Mouse (Mus musculus) adrenal gland, adult 2 months (tissue): ENCODE measurements at regions not wholly inside any gene's neighbourhood (a gene's known extent, or its start where the extent isn't known, plus 50 kb on each side); places are given as distances from the start of the nearest gene placed in this dataset.

Experiments
- DNase-seq: peaks from one replicate; pipeline ENCODE4 v3.0.0; 2021

- no peak for DNase-seq
These were observed 325.1 kb downstream of the Med10 start for GRCm38 (mm10) chr13:70127310-70127709.

GRCm38 (mm10) chr13:70134544-70134943 lies 332.3 kb downstream of the Med10 start:
- no peak for DNase-seq

GRCm38 (mm10) chr13:70136209-70136608 lies 334.0 kb downstream of the Med10 start:
- no peak for DNase-seq

- no peak for DNase-seq
These were observed 342.3 kb downstream of the Med10 start for GRCm38 (mm10) chr13:70144461-70144860.

GRCm38 (mm10) chr13:70145466-70145865 lies 343.3 kb downstream of the Med10 start:
- peak; percentile 73 for DNase-seq

GRCm38 (mm10) chr13:70149041-70149898 lies 347.1 kb downstream of the Med10 start:
- no peak for DNase-seq

GRCm38 (mm10) chr13:70149899-70150184 lies 347.6 kb downstream of the Med10 start:
- no peak for DNase-seq

GRCm38 (mm10) chr13:70153062-70153461 lies 350.9 kb downstream of the Med10 start:
- DNase-seq = no peak

- no peak for DNase-seq
These were observed 353.4 kb downstream of the Med10 start for GRCm38 (mm10) chr13:70155596-70155995.

- DNase-seq = no peak
These were observed 354.9 kb downstream of the Med10 start for GRCm38 (mm10) chr13:70156975-70157588.

GRCm38 (mm10) chr13:70159065-70159464 lies 356.9 kb downstream of the Med10 start:
- DNase-seq = no peak

GRCm38 (mm10) chr13:70159604-70160003 lies 357.4 kb downstream of the Med10 start:
- DNase-seq = no peak

GRCm38 (mm10) chr13:70162115-70162514 lies 359.9 kb downstream of the Med10 start:
- no peak for DNase-seq

- DNase-seq = no peak
These were observed 363.5 kb downstream of the Med10 start for GRCm38 (mm10) chr13:70165511-70166225.

- DNase-seq = no peak
These were observed 365.6 kb downstream of the Med10 start for GRCm38 (mm10) chr13:70167747-70168146.

GRCm38 (mm10) chr13:70168906-70169305 lies 366.7 kb downstream of the Med10 start:
- no peak for DNase-seq

- no peak for DNase-seq
These were observed 374.9 kb downstream of the Med10 start for GRCm38 (mm10) chr13:70177066-70177465.

GRCm38 (mm10) chr13:70178073-70178491 lies 375.9 kb downstream of the Med10 start:
- no peak for DNase-seq

GRCm38 (mm10) chr13:70190978-70191377 lies 388.8 kb downstream of the Med10 start:
- no peak for DNase-seq

- no peak for DNase-seq
These were observed 390.2 kb downstream of the Med10 start for GRCm38 (mm10) chr13:70192101-70193025.

- DNase-seq = no peak
These were observed 391.1 kb downstream of the Med10 start for GRCm38 (mm10) chr13:70193270-70193669.

- DNase-seq = peak; percentile 32
These were observed 393.7 kb downstream of the Med10 start for GRCm38 (mm10) chr13:70195854-70196253.
